Mouse (Mus musculus) bone marrow macrophage, adult 2 months (primary cell): ENCODE measurements at regions not wholly inside any gene's neighbourhood (a gene's known extent, or its start where the extent isn't known, plus 50 kb on each side); places are given as distances from the start of the nearest gene placed in this dataset.

Source experiments
- CTCF ChIP-seq: IDR thresholded peaks from 2 replicates; pipeline ENCODE4 v1.5.1; 2012; ENCODE audit warnings: low read depth, mild to moderate bottlenecking, low read length, moderate library complexity
- POLR2A ChIP-seq: IDR thresholded peaks from 2 replicates; pipeline ENCODE4 v1.6.1; 2012; ENCODE audit warnings: mild to moderate bottlenecking, low read depth, low read length, borderline replicate concordance

- TF ChIP-seq CTCF (no peak), POLR2A (no peak)
Observed at GRCm38 (mm10) chr10:17567631-17568030, 155.4 kb upstream of the Cited2 start.
